Mouse (Mus musculus): ENCODE data around the gene Wbp1.
"Not testable (repeated sequence)": the region's sequence is repeated elsewhere in the genome, so short reads cannot be mapped to it uniquely, and the experiment has no call there.

The Wbp1 gene

DNA sequence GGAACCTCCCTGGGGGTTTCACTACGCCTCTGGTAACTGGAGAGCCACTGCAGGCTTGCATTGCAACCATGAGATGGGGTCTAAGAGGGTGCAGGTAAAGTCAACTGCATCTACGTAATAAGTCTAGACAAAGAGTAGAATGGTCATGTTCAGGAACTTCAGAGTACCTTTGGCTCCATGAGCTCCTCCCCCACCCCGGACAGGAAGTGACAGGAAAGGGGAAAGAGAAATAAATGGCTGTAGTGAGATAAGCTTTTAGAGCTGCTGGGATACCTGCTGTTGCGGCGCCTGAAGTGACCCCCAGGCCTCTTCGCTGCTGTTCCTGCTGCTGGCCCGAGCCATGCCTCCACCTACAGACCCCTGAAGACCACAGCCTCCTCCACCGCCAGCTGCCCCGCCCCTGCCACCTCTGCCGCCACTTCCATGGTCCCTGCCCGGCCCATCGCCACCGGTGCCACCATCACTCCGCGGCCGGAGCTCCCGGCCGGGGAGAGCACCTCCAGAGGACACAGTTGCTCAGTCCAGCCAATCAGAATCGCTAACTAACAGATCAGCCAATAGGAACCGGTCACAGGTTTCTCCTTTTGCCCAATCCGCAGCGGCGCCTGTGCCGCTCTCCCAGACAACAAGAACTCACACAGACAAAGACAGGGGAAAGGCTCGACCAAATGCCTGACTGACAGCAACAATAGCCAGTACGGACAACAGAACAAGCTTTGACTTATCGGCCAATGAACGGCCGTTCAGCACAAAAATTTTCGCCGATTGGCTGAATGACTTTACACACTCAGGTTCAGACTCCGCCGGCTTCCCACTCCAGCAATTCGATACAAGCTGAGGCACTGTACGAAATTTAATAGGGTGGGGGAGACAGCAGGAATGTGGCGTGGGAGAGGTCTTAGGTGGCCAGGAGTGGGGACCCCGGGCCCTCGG lies at the start of gene Wbp1:
Gene Wbp1, minus strand, starts transcription at position 630 of the 933 bp plus-strand sequence.
- DNase-seq (ENCODE audit: low read depth in 1 of 2, low spot score in 2 of 2): peak; percentile 88 to 90

- DNase-seq (ENCODE audit: low read depth in 1 of 2, low spot score in 2 of 2): no peak
These were observed 49.7 kb upstream of the Wbp1 start for GRCm38 (mm10) chr6:83171063-83171462.

DNA sequence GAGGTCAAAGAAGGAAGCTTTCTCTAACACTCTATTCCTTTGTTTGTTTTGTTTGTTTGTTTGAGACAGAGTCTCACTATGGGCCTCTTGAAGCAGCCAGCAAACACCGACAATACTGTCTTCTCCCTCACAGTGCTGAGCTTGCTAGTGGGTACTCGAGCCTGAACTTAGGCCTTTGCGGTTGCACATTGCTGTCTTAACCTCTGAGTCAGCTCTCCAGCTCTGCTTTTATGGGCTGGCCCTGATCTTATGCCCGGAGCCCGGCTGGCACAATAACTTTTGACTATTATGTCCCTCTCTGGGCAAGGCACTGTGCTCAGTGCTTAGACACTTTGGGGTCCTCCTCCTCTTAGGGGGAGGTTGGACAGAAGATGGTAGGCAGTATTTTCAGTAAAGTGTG lies 48.5 kb upstream of the Wbp1 start:
- no peak for DNase-seq (ENCODE audit: low read depth in 1 of 2, low spot score in 2 of 2)

GRCm38 (mm10) chr6:83166243-83166630 lies 44.9 kb upstream of the Wbp1 start:
- DNase-seq (ENCODE audit: low read depth in 1 of 2, low spot score in 2 of 2): no peak

DNA sequence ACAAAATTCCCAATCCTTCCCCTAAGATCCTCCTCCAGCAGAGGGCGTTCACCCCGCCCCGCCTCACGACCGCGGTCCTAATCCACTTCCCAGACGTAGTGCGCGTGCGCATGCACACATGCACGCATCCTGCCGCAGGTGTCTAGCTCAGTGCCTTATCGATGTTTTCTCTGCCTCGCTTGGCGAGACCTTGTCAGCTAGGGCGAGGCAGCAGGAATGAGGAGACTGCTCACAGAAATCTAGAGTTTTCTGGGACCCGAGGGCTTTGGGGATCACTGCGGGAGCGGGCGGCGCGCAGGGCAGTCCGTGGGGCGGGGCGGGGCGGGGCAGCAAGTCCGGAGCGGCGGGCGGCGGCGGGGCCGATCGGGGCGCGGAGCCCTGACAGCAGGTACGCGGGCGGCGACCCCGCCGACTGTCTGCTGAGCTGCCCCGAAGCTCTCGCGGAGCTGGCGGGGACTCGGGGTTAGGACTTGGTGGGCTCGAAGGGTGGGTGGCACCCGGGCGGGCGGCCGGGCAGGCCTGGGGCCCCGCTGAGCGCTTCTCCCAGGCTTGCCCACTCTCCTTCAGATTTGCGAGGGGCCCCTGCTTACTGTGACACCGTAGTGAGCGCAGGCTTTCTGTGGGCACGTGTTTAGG lies 44.4 kb upstream of the Wbp1 start, which contains the start of gene Dctn1:
Gene Dctn1, plus strand, starts transcription at position 314 of the 636 bp plus-strand sequence.
- peak; percentile 77 to 92 for DNase-seq (ENCODE audit: low read depth in 1 of 2, low spot score in 2 of 2)

- no peak for DNase-seq (ENCODE audit: low read depth in 1 of 2, low spot score in 2 of 2)
These were observed 43.8 kb upstream of the Wbp1 start for GRCm38 (mm10) chr6:83165026-83165606.

DNA sequence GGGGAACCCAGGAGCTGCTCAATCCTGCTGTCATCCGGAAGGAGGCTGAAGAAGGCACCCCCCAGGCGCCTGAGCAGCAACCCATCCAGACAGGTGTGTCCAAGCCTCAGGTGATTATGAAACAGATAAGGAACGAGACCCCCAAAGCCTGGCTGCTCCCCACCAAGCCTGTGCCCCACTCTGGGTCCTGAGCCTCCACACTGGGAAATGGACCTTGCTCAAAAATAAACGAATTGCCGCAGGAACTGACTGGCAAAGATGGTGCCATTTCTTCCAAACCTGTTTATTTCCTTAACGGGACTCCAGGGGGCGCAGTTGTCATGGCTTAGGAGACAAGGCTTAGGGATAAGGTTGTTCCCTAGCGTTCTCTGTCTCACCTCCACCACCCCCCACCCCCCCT lies 41.3 kb upstream of the Wbp1 start:
- DNase-seq (ENCODE audit: low read depth in 1 of 2, low spot score in 2 of 2): no peak

DNA sequence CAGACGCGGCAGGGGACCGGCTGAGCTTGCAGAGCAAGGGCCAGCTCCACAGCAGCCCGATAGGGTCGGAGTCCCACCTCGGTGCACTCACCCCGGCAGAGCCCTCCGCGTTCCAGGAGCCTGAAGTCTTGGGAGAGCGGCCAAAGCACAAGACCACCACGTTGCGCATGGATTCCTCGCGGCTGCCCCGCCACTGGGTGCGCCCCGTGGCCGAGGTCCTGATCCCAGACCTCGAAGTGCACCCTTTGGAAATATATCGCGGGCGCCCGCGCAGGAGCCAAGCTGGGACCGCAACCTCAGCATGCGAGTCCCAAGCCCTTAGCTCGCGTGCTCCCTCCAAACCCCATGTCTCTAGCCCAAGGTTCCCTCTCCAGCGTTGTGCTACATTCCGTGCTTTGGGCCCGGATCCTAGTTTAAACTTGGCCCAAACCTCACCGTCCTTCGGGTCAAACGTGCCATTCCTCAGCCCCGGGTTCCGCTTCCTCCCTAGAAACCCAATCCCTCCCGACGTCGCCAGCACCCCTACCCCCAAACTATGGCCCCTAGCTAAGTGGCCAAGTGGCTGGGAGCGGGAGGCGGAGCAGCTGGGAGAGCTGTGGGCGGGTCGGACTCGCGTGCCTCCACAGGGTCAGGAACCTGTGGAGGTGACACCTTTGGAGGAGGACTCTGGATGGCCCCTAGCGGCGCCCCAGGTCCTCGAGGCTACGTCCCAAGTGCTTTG lies 40.7 kb upstream of the Wbp1 start:
- DNase-seq (ENCODE audit: low read depth in 1 of 2, low spot score in 2 of 2): no peak

DNA sequence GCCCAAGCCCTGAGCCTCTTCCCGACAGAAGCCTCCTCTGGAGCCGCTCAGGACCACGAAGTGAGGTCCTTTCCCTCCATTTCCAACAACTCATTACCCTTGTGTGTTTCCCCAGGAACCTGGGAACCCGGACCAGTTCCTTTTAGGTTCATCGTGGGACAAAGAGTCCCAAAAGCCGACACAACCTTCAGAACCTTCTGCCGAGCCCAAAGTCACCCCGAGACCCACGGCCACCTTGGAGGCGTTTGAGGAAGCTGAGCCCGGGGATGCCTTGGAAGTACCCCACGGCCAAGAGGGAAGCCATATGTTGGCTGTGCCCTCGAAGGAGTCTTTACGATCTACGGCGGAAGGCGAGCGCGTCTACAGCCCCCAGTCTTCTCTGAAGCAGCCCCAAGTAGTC lies 40.1 kb upstream of the Wbp1 start:
- DNase-seq (ENCODE audit: low read depth in 1 of 2, low spot score in 2 of 2): no peak

DNA sequence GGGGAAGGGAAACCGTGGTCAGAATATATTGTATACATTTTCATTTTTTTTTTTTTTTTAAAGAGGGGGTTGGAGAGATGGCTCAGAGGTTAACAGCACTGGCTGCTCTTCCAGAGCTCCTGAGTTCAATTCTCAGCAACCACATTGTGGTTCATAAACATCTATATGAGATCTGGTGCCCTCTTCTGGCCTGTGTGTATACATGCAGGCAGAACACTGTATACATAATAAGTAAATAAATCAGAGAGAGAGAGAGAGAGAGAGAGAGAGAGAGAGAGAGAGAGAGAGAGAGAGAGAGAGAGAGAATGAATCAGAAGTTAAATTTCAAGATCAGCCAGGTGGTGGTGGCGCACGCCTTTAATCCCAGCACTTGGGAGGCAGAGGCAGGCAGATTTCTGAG lies 38.1 kb upstream of the Wbp1 start:
- DNase-seq (ENCODE audit: low read depth in 1 of 2, low spot score in 2 of 2): not testable (repeated sequence)

GRCm38 (mm10) chr6:83156259-83156684 lies 34.9 kb upstream of the Wbp1 start, which contains the start of the genes Wdr54 and 1700003E16Rik:
Gene Wdr54 (minus strand): TSS chr6:83156397.
Gene 1700003E16Rik (plus strand): TSS chr6:83156404.
- peak in 1 of 2 experiments; percentile 8 for DNase-seq (ENCODE audit: low read depth in 1 of 2, low spot score in 2 of 2)

GRCm38 (mm10) chr6:83155552-83156238 lies 34.3 kb upstream of the Wbp1 start:
- no peak for DNase-seq (ENCODE audit: low read depth in 1 of 2, low spot score in 2 of 2)

DNA sequence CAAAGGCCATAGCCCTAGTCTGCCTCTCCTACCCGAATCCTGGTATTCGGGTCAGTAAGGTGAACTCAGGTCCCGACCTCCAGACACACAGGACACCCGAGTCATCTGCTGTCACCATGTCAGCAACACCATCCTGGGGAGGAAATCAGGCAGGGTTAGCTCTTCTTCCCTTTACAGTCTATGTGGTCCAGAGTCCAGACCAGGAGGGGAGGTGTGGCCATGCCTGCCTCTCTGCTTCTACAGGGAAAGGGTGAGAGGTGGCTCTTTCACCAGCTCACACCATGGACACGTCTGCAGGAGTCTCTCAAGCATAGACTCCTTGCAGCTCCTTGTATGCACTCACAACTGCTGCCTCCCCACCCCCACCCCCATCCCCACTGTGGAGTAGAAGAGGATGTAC lies 32.1 kb upstream of the Wbp1 start:
- no peak for DNase-seq (ENCODE audit: low read depth in 1 of 2, low spot score in 2 of 2)

DNA sequence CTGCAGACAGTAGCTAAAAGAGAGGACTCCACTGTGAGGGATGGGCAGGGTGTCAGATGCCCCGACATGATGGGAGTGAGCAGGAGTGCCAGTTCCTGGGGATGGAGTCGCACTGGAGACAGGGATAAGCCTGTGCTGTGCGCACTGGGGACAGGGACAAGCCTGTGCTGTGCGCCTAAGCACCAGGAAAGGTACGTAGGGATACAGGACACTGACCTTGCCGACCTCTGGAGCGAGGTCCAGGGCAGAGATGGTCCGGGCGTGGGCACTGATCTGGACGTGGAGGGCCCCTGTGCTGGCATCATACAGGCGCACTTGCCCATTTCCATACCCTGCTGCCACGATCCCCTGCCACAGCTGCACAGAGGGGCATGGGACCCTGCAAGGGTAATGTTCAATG lies 31.7 kb upstream of the Wbp1 start:
- DNase-seq (ENCODE audit: low read depth in 1 of 2, low spot score in 2 of 2): no peak

GRCm38 (mm10) chr6:83151721-83152120 lies 30.4 kb upstream of the Wbp1 start:
- no peak for DNase-seq (ENCODE audit: low read depth in 1 of 2, low spot score in 2 of 2)

- no peak for DNase-seq (ENCODE audit: low read depth in 1 of 2, low spot score in 2 of 2)
These were observed 25.9 kb upstream of the Wbp1 start for GRCm38 (mm10) chr6:83147280-83147679.

- DNase-seq (ENCODE audit: low read depth in 1 of 2, low spot score in 2 of 2): no peak
These were observed 24.4 kb upstream of the Wbp1 start for GRCm38 (mm10) chr6:83145805-83146204.

DNA sequence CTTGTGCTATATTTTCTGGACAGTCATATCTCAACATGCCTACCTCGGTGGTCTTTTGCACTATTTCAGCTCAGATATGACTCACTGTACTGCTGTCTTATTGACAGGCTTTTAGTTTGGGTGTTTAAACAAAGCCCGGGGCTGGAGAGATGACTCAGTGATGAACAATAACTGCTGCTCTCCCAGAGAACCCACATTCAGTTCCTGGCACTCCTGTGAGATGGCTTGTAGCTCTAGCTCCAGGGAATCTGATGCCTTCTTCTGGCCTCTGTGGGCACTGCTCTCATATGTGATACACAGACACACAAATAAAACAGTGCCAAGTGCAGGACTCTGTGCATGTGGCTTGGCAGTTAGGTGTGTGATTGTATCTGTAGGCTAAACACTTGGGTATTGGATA lies 23.9 kb upstream of the Wbp1 start:
- DNase-seq (ENCODE audit: low read depth in 1 of 2, low spot score in 2 of 2): no peak

- no peak for DNase-seq (ENCODE audit: low read depth in 1 of 2, low spot score in 2 of 2)
These were observed 21.5 kb upstream of the Wbp1 start for GRCm38 (mm10) chr6:83142886-83143285.

GRCm38 (mm10) chr6:83142211-83142731 lies 20.9 kb upstream of the Wbp1 start:
- no peak for DNase-seq (ENCODE audit: low read depth in 1 of 2, low spot score in 2 of 2)

All from monocyte, adult 2 months (primary cell).